8 mouse cellular contexts compared by ENCODE assay signal in genomic region chr17:86166051-86166566, GRCm38 (mm10). TPM values are rescaled to one million over a fixed set of nuclear protein-coding genes. Genes with fewer than 3 reads are reported as not detected.
A peak's percentile ranks its signal among the peaks of the same experiment; 100 is the strongest.
DNase-seq lines count a peak whose midpoint lies in the region; ATAC-seq and TF ChIP-seq lines count a peak whose summit lies in the region.

No protein-coding gene starts in this region.

- peaks cover 15% of the 10 kb centered on the region for H3K4me1 ChIP-seq in kidney, postnatal 0 days (replicated peaks; ENCODE audit: insufficient read depth, low read length)

- no peaks in the 10 kb centered on the region for H3K27me3 ChIP-seq in kidney, postnatal 0 days (ENCODE audit: insufficient read depth, low read length)
- no peaks in the 10 kb centered on the region for H3K27me3 ChIP-seq in myocyte (ENCODE audit: control insufficient read depth, insufficient read depth, insufficient read length)

- no peak for TF ChIP-seq CTCF in kidney, postnatal 0 days (IDR thresholded peaks at IDR 0.05; ENCODE audit: low read depth)

- H3K4me2 ChIP-seq in kidney, postnatal 0 days (ENCODE audit: low read length), result peak overlapping the region; percentile 95
- peak overlapping the region; percentile 74 for H3K4me2 ChIP-seq in myocyte (ENCODE audit: low read depth)

- peak overlapping the region; percentile 83 for H3K4me3 ChIP-seq in kidney, postnatal 0 days (replicated peaks; ENCODE audit: low read depth, low read length)
- H3K4me3 ChIP-seq in myocyte, result peak overlapping the region; percentile 96

- ATAC-seq in kidney, postnatal 0 days (replicated peaks; ENCODE audit: low FRiP score, low read depth), result no peak

- 1% methylated on average over 19 of the region's 19 CpGs for WGBS in kidney, postnatal 0 days

- H3K27ac ChIP-seq in kidney, postnatal 0 days, result peak overlapping the region; percentile 99

- DNase-seq in kidney, postnatal 0 days (ENCODE audit: low spot score), result no peak
- no peak for DNase-seq in kidney, postnatal 14 days
- DNase-seq in embryo, embryonic 10.5 days (ENCODE audit: low spot score), result peak; percentile 61
- DNase-seq in induced T-regulatory cell, adult 2 months (ENCODE audit: low read depth), result peak; percentile 39
- DNase-seq in cerebellum, adult 9-10 months, result no peak
- no peak for DNase-seq in cerebellum, postnatal 36 days
- no peak for DNase-seq in right cerebral cortex, postnatal 10 days (ENCODE audit: low spot score in 2 of 2)

- 0 out of 2 replicates have a peak, but pooled peaks cover 4% of the 10 kb centered on the region for H3K36me3 ChIP-seq in kidney, postnatal 0 days (ENCODE audit: insufficient read depth, low read length)
- H3K36me3 ChIP-seq in myocyte (ENCODE audit: control insufficient read depth, insufficient read depth), result no peaks in the 10 kb centered on the region

- H3K79me2 ChIP-seq in myocyte (ENCODE audit: control insufficient read depth, insufficient read depth), result no peaks in the 10 kb centered on the region

- H3K9ac ChIP-seq in kidney, postnatal 0 days (ENCODE audit: low read depth, low read length), result peak overlapping the region; percentile 92

- no peaks in the 10 kb centered on the region for H3K9me3 ChIP-seq in kidney, postnatal 0 days (replicated peaks; ENCODE audit: low read length)

- H3ac ChIP-seq in myocyte (ENCODE audit: control insufficient read depth, insufficient read length), result peak overlapping the region; percentile 87

- no peak for TF ChIP-seq POLR2A in myocyte (IDR thresholded peaks at IDR 0.05; ENCODE audit: insufficient read length, low read depth)

TF ChIP-seq in myocyte, 11 proteins besides CTCF, POLR2A, EP300 and RAD21:
- TF ChIP-seq TCF12 (IDR thresholded peaks at IDR 0.05; ENCODE audit: insufficient read depth, poor library complexity, severe bottlenecking) (no peak), E2F4 (IDR thresholded peaks at IDR 0.05; ENCODE audit: insufficient read depth) (no peak), TCF3 (IDR thresholded peaks at IDR 0.05; ENCODE audit: insufficient read length, low read depth) (no peak), MAX (IDR thresholded peaks at IDR 0.05; ENCODE audit: low read depth) (no peak), USF1 (IDR thresholded peaks at IDR 0.05; ENCODE audit: low read depth) (no peak)

RNA-seq across cellular contexts. Expression of gene Prkce, which starts 1.5 kb away (rescaled TPM):
- polyA plus RNA-seq in kidney, postnatal 0 days (2015; fragmentation: Nextera tagmentation; extraction: Ambion mirVana), result 5.8 and 6.0 TPM in 2 replicates
- 1.9 TPM for polyA plus RNA-seq in myocyte (2012; fragmentation: generic; extraction: Trizol)

RNA-seq across cellular contexts. Expression of gene Srbd1, which starts 21.1 kb away (rescaled TPM):
- 8.0 and 11.2 TPM in 2 replicates for polyA plus RNA-seq in kidney, postnatal 0 days (2015; fragmentation: Nextera tagmentation; extraction: Ambion mirVana)
- polyA plus RNA-seq in myocyte (2012; fragmentation: generic; extraction: Trizol), result 6.1 TPM

Comparison
In these comparisons a context has a peak if more than half of its experiments do, and no peak if none do; other contexts are left out.
1. DNase-seq: peak in embryo, embryonic 10.5 days (single experiment) and induced T-regulatory cell, adult 2 months (single experiment); none in kidney, postnatal 0 days (single experiment), kidney, postnatal 14 days (single experiment), cerebellum, adult 9-10 months (single experiment), cerebellum, postnatal 36 days (0 of 2) and right cerebral cortex, postnatal 10 days (0 of 2).